Mouse (Mus musculus) stomach, postnatal 0 days (tissue): ENCODE results near the gene Dtx3l. TPM values are rescaled to one million over a fixed set of nuclear protein-coding genes. Genes with fewer than 3 reads are reported as not detected.
"Not testable (repeated sequence)": the region's sequence is repeated elsewhere in the genome, so short reads cannot be mapped to it uniquely, and the experiment has no call there.

Experiments used
- ATAC-seq: fragments of 200-750 bp; cut with Nextera tagmentation; 2 replicates; pipeline ENCODE4 v1.8.0; 2017; ENCODE audit not compliant: low FRiP score, low TSS enrichment
- DNase-seq: peaks from one replicate; pipeline ENCODE4 v3.0.0-alpha.2; 2016; ENCODE audit warnings: low spot score
- H3K27ac ChIP-seq: fragments of 300-500 bp; sonication (generic); replicated peaks from 2 replicates; pipeline ENCODE4 v1.5.1; 2014; ENCODE audit warnings: mild to moderate bottlenecking, control low read depth
- H3K27me3 ChIP-seq: fragments of 300-500 bp; sonication (generic); 2 replicates; pipeline ENCODE4 v1.6.1; 2014; ENCODE audit warnings: low read length; ENCODE audit not compliant: control insufficient read depth, insufficient read depth
- H3K36me3 ChIP-seq: fragments of 300-500 bp; sonication (generic); 2 replicates; pipeline ENCODE4 v1.6.1; 2014; ENCODE audit warnings: low read length, mixed read lengths; ENCODE audit not compliant: control insufficient read depth, insufficient read depth
- H3K4me1 ChIP-seq: fragments of 300-500 bp; sonication (generic); replicated peaks from 2 replicates; pipeline ENCODE4 v1.6.1; 2014; ENCODE audit warnings: antibody characterized with exemption; ENCODE audit not compliant: control insufficient read depth, insufficient read depth
- H3K4me2 ChIP-seq: fragments of 300-500 bp; sonication (generic); replicated peaks from 2 replicates; pipeline ENCODE4 v1.6.1; 2014; ENCODE audit warnings: low read depth, mild to moderate bottlenecking, control low read depth, moderate library complexity
- H3K4me3 ChIP-seq: fragments of 300-500 bp; sonication (generic); 2 replicates; pipeline ENCODE4 v1.5.1; 2014; ENCODE audit warnings: low read depth, low read length, control low read depth
- H3K9ac ChIP-seq: fragments of 300-500 bp; sonication (generic); 2 replicates; pipeline ENCODE4 v1.6.1; 2014; ENCODE audit warnings: mild to moderate bottlenecking, low read length, control low read depth, mixed read lengths
- H3K9me3 ChIP-seq: fragments of 300-500 bp; sonication (generic); 2 replicates; pipeline ENCODE4 v1.6.1; 2016; ENCODE audit warnings: low read length; ENCODE audit not compliant: control insufficient read depth
- CTCF ChIP-seq: IDR thresholded peaks from 2 replicates; pipeline ENCODE4 v1.5.1; 2016; ENCODE audit warnings: antibody characterized with exemption, low read depth, mild to moderate bottlenecking, moderate library complexity
- EP300 ChIP-seq: optimal IDR thresholded peaks from 2 replicates; pipeline ENCODE3; 2016; ENCODE audit warnings: antibody characterized with exemption
- WGBS: fragments of 180-500 bp; shearing (Covaris S2); extraction: QIAGEN DNeasy Blood & Tissue Kit; methylation state at CpG from one replicate; pipeline ENCODE4 v1.1.7; 2014; 5-methylcytosine and 5-hydroxymethylcytosine counted together
- polyA plus RNA-seq: library from polyadenylated mRNA; unstranded; fragments of >200 nt; fragmentation: Nextera tagmentation; extraction: Ambion mirVana; gene quantifications from 2 replicates; pipeline ENCODE4 v1.2.1, GENCODE M21; 2015

Gene Dtx3l
- polyA plus RNA-seq, 1 experiment from 2014 or later: 4.4 TPM

- H3K36me3 ChIP-seq: no peaks in the 10 kb centered on the region
Measured at GRCm38 (mm10) chr16:35982506-35982901, 43.6 kb upstream of the Dtx3l start.

DNA sequence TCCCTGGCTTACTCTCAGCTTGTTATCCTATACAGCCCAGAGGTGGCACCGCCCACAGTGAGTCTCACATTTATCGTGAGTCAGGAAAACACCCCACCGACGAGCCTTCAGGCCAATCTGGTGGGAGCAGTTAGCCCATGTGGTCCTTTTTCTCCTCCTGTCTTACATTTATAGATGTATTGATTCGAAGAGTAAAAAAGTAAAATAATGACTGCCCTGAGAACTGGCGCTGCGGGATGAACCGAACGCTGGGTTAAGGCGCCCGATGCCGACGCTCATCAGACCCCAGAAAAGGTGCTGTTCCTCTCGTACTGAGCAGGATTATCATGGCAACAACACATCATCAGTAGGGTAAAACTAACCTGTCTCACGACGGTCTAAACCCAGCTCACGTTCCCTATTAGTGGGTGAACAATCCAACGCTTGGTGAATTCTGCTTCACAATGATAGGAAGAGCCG is 42.4 kb upstream of the Dtx3l start:
- H3K9ac ChIP-seq: no peak overlapping the region
- H3K36me3 ChIP-seq: no peaks in the 10 kb centered on the region
- H3K27me3 ChIP-seq: 0 out of 2 replicates have a peak, but pooled peaks cover 5% of the 10 kb centered on the region
- H3K27ac ChIP-seq: no peak overlapping the region
- no peak overlapping the region for H3K4me3 ChIP-seq
- no peaks in the 10 kb centered on the region for H3K4me1 ChIP-seq
- peak; percentile 97 for ATAC-seq
- no peaks in the 10 kb centered on the region for H3K9me3 ChIP-seq
- 49% methylated on average over 19 of the region's 19 CpGs for WGBS
- TF ChIP-seq CTCF (no peak), EP300 (no peak)
- H3K4me2 ChIP-seq: no peak overlapping the region
- DNase-seq: peak; percentile 99

More at GRCm38 (mm10) chr16:35982506-35982901, 43.6 kb upstream of the Dtx3l start:
- no peak for ATAC-seq
- whole genome bisulfite sequencing: 3% methylated on average over 15 of the region's 15 CpGs
- no peak for DNase-seq
- Histone ChIP-seq H3K27ac (no peak overlapping the region), H3K4me2 (peak overlapping the region; percentile 69), H3K4me1 (no peaks in the 10 kb centered on the region), H3K4me3 (peak overlapping the region; percentile 98), H3K9ac (peak overlapping the region; percentile 93; the same call in 1 of the 2 replicates), H3K27me3 (0 out of 2 replicates have a peak, but pooled peaks cover 5% of the 10 kb centered on the region), H3K9me3 (no peaks in the 10 kb centered on the region)
- TF ChIP-seq CTCF: no peak
- TF ChIP-seq EP300: no peak

DNA sequence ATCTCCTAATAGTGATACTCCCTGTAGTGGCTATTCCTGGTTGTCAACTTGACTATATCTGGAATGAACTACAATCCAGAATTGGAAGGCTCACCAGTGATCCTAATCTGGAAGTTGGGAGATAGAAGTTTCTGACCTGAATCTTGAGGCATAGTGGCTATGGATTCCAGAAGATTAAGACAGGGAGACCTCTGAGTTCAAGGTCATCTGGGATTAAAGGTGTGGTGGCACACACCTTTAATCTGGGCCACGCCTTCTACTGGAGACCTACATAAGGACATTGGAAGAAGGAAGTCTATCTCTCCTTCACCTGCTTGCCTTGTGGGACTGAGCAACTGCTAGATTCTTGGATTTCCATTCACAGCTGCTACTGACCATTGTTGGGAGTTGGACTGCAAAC is 39.5 kb upstream of the Dtx3l start, which contains the start of gene Kpna1:
TSS of gene Kpna1 (plus strand) at position 301 of the 400 bp plus-strand sequence.
- H3K4me2 ChIP-seq, H3K36me3 ChIP-seq, H3K4me3 ChIP-seq, H3K9me3 ChIP-seq, DNase-seq, H3K27ac ChIP-seq, H3K9ac ChIP-seq, H3K4me1 ChIP-seq, ATAC-seq, H3K27me3 ChIP-seq: not testable (repeated sequence)
- WGBS: 96% methylated on average over 1 of the region's 1 CpGs

DNA sequence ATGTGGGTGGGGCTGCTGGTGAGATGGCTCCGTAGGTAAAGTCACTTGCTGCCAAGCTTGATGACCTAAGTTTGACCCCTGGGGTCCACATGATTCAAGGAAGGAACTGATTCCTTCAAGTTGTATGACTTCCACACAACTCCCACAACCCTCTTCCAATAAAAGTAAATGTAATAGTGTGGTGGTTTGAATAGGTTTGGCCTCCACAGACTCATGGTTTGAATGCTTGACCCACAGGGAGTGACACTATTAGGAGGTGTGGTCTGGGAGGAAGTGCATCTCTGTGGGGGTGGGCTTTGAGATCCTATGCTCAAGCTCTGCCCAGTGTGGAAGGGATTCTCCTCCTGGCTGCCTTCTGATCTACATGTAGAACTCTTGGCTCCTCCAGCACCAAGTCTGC is 35.1 kb upstream of the Dtx3l start:
- ATAC-seq (no peak), DNase-seq (no peak)
- Histone ChIP-seq H3K9ac (no peak overlapping the region), H3K4me3 (no peak overlapping the region), H3K27ac (no peak overlapping the region), H3K36me3 (peaks cover 4% of the 10 kb centered on the region; the same call in 1 of the 2 replicates), H3K4me2 (no peak overlapping the region), H3K9me3 (no peaks in the 10 kb centered on the region), H3K27me3 (no peaks in the 10 kb centered on the region), H3K4me1 (no peaks in the 10 kb centered on the region)
- 25% methylated on average over 1 of the region's 1 CpGs for WGBS
- no peak for TF ChIP-seq CTCF
- TF ChIP-seq EP300: no peak

- Histone ChIP-seq H3K27ac (no peak overlapping the region), H3K9ac (no peak overlapping the region), H3K4me1 (no peaks in the 10 kb centered on the region), H3K9me3 (no peaks in the 10 kb centered on the region), H3K27me3 (no peaks in the 10 kb centered on the region), H3K4me2 (no peak overlapping the region), H3K36me3 (peaks cover 4% of the 10 kb centered on the region), H3K4me3 (no peak overlapping the region)
- DNase-seq: no peak
- TF ChIP-seq CTCF (no peak), EP300 (no peak)
- ATAC-seq: no peak
- WGBS: 21% methylated on average over 2 of the region's 2 CpGs
Measured at GRCm38 (mm10) chr16:35968149-35968548, 29.2 kb upstream of the Dtx3l start.

- no peak overlapping the region for H3K4me3 ChIP-seq
- H3K27ac ChIP-seq: no peak overlapping the region
- 81% methylated on average over 4 of the region's 4 CpGs for WGBS
- no peaks in the 10 kb centered on the region for H3K4me1 ChIP-seq
- no peak overlapping the region for H3K9ac ChIP-seq
- ATAC-seq (no peak), DNase-seq (no peak)
- no peaks in the 10 kb centered on the region for H3K9me3 ChIP-seq
- H3K36me3 ChIP-seq: no peaks in the 10 kb centered on the region; the same call in 1 of the 2 replicates
- no peaks in the 10 kb centered on the region for H3K27me3 ChIP-seq
- no peak overlapping the region for H3K4me2 ChIP-seq
- TF ChIP-seq CTCF: peak; percentile 58
- no peak for TF ChIP-seq EP300
Measured at GRCm38 (mm10) chr16:35967319-35967718, 28.4 kb upstream of the Dtx3l start.
